Mouse (Mus musculus) right cerebral cortex, postnatal 14 days (tissue): ENCODE results near the gene Fam198a.
A peak's percentile ranks its signal among the peaks of the same experiment; 100 is the strongest.

Experiments used
- DNase-seq: peaks from one replicate; pipeline ENCODE4 v3.0.0; 2022

Gene Fam198a

GRCm38 (mm10) chr9:121950418-121951113 lies at the start of gene Fam198a:
Fam198a (plus strand) TSS chr9:121950988.
- DNase-seq, result peak; percentile 55

GRCm38 (mm10) chr9:121901710-121902700 lies 48.8 kb upstream of the Fam198a start:
- no peak for DNase-seq

DNA sequence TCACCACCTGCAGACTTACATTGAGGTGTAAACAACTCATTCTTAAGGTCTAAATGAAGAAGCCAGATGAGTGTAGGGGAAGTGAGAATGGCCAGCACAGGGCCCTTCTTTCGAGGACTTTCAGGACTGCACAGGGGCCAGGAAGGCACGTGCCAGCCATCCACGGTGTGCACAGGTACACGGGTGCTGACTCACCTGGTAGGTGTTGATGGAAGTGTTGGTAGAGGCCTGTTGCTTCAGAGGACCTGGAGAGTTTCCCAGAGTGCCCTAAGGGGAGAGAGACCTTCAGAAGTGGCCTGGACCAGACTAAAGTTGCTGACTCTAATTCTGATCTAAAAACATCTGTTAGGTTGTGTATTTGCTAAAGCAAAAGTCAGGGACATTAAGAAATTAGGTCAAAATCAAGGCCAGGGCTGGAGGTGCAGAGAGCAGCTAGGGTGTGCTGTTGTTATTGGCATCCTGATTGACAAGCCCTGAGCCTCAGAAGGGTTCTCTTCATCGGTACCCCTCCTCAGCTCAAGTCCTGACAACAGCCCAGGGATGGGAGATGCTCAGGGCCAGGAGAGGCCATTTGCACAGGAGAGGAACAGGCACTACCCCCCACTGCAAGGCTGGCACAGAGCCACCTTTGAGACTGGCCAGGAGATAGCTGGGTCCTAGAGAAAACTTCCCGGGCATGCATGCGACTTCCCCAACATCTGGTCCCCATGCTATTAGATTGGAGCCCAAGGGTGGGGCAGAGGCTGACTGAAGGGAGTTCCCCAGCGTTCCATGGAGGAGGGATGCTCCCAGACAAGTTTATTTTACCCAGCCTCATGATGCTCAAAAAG lies 47.1 kb upstream of the Fam198a start:
- no peak for DNase-seq

- DNase-seq, result no peak
These were observed 46.5 kb upstream of the Fam198a start for GRCm38 (mm10) chr9:121904319-121904718.

GRCm38 (mm10) chr9:121904946-121905345 lies 45.8 kb upstream of the Fam198a start:
- DNase-seq, result no peak

- DNase-seq, result no peak
These were observed 45.1 kb upstream of the Fam198a start for GRCm38 (mm10) chr9:121905556-121906185.

GRCm38 (mm10) chr9:121906456-121906855 lies 44.3 kb upstream of the Fam198a start:
- no peak for DNase-seq

DNA sequence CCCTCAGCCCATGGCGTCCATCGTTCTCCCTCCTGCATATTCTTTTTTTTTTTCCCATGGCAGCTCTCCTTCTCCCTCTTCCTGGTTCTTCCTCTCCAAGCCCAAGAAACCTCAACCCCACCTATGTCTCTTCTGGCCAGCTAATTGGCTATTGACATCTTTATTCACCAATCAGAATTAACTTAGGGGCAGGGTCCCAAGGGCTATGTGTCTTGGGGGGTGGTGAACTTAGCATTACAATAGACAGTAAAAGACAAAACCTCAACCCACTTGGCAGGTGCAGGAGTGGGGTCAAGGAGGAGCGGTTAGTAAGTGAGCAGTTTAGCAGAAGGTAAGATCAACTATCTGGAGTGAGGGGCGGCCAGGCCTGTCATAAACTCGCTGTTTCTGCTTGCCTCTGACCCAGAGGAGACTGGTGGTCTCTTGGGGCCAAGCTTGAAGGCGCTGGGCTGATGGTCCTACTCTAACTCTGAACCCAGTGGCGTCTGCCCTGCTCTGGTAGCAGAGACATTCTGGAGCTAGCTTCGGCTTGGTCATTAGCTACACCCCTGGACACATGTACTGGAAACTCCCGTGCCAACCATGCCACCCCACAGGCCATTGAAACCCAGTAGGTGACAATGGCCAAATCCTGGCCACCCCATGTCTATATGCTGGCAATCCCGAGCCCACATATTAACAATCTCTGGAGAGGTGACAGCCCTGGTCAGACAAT lies 43.3 kb upstream of the Fam198a start:
- DNase-seq, result no peak

GRCm38 (mm10) chr9:121908321-121908720 lies 42.5 kb upstream of the Fam198a start:
- no peak for DNase-seq

DNA sequence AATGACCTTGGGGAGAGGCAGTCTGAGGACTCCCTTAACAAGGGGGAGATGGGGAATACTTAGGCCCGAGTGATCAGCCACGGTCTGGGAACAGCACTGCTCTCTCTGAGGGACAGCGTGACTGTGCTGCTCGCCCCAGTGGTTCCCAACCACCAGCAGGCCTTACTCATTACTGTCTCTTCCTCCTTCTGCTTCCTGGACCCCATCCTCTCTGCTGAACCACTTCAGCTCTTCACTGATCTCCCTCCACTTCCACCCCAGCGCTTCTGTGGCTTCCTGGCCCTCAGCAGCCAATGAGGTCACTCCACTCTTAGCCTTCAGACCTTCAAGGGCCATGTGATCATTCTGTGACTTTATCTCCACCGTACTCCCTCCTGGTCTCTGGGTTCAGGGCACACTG lies 41.2 kb upstream of the Fam198a start:
- no peak for DNase-seq

- DNase-seq, result no peak
These were observed 39.6 kb upstream of the Fam198a start for GRCm38 (mm10) chr9:121911196-121911595.

GRCm38 (mm10) chr9:121912786-121913185 lies 38.0 kb upstream of the Fam198a start:
- no peak for DNase-seq

- no peak for DNase-seq
These were observed 36.5 kb upstream of the Fam198a start for GRCm38 (mm10) chr9:121914226-121914757.

DNA sequence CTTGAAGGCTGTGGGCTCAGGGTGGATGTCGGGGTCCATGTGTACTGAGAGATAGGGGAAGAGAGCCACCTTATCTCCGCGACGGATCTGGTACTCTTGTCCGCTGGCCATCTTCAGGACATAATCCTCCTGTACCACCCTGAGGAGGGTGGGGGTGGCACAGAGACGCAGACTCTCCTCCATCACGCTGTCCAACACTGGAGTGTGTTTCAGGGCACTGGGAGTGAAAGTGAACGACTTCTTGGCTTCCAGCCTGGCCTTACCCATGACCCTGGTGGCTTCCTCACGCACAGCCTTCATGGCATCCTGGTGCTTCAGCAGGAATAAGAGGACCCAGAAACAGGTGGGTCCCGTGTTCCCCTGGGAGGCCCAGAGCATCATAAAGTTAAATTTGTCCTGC lies 35.7 kb upstream of the Fam198a start:
- no peak for DNase-seq

- DNase-seq, result no peak
These were observed 34.7 kb upstream of the Fam198a start, which contains the start of gene Cyp8b1 for GRCm38 (mm10) chr9:121916102-121916501. Cyp8b1 (minus strand) TSS chr9:121916305.

GRCm38 (mm10) chr9:121919027-121919501 lies 31.7 kb upstream of the Fam198a start:
- no peak for DNase-seq

GRCm38 (mm10) chr9:121923443-121923842 lies 27.3 kb upstream of the Fam198a start:
- DNase-seq, result no peak

DNA sequence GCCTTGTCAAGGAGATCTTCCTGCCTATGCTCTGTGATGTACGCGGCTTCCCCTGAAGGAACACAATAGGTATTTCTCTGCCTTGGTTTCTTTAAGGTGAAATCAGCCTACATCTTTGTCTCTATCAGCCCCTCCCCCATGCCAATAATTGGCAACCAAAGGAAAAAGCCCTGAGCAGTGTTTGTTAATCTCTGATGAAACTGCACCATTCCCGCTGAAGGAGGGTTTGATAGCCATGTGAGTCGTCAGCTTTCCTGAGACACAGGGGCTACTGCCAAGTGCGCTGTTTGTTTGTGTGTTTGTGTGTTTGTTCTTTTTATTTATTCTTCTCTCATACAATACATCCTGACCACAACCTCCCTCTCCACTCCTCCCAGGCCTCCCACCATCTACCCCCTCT lies 26.9 kb upstream of the Fam198a start:
- DNase-seq, result no peak

- DNase-seq, result no peak
These were observed 25.8 kb upstream of the Fam198a start for GRCm38 (mm10) chr9:121924901-121925560.

- DNase-seq, result no peak
These were observed 24.8 kb upstream of the Fam198a start for GRCm38 (mm10) chr9:121925959-121926358.
